Mouse (Mus musculus) liver, embryonic 13.5 days (tissue): ENCODE results near the gene Rae1. TPM values are rescaled to one million over a fixed set of nuclear protein-coding genes. Genes with fewer than 3 reads are reported as not detected.

Experiments
- ATAC-seq: fragments of 200-750 bp; cut with Nextera tagmentation; 2 replicates; pipeline ENCODE4 v1.8.0; 2017; ENCODE audit warnings: low read depth, mild to moderate bottlenecking, moderate number of reproducible peaks, moderate library complexity
- DNase-seq: peaks from one replicate; pipeline ENCODE4 v3.0.0; 2022
- H3K27ac ChIP-seq: fragments of 300-500 bp; sonication (generic); 2 replicates; pipeline ENCODE4 v1.5.1; 2015; ENCODE audit warnings: moderate library complexity, mild to moderate bottlenecking, inconsistent platforms
- H3K27me3 ChIP-seq: fragments of 300-500 bp; sonication (generic); 2 replicates; pipeline ENCODE4 v1.6.1; 2015; ENCODE audit warnings: mild to moderate bottlenecking, inconsistent platforms
- H3K36me3 ChIP-seq: fragments of 300-500 bp; sonication (generic); 2 replicates; pipeline ENCODE4 v1.6.1; 2015; ENCODE audit warnings: mild to moderate bottlenecking, inconsistent platforms
- H3K4me1 ChIP-seq: fragments of 300-500 bp; sonication (generic); replicated peaks from 2 replicates; pipeline ENCODE4 v1.6.1; 2015; ENCODE audit warnings: inconsistent platforms
- H3K4me2 ChIP-seq: fragments of 300-500 bp; sonication (generic); 2 replicates; pipeline ENCODE4 v1.6.1; 2015; ENCODE audit warnings: inconsistent platforms, mild to moderate bottlenecking, moderate library complexity
- H3K4me3 ChIP-seq: fragments of 300-500 bp; sonication (generic); replicated peaks from 2 replicates; pipeline ENCODE4 v1.5.1; 2015; ENCODE audit warnings: mild to moderate bottlenecking, inconsistent platforms
- H3K9ac ChIP-seq: fragments of 300-500 bp; sonication (generic); 2 replicates; pipeline ENCODE4 v1.6.1; 2015; ENCODE audit warnings: mild to moderate bottlenecking, inconsistent platforms
- H3K9me3 ChIP-seq: fragments of 300-500 bp; sonication (generic); replicated peaks from 2 replicates; pipeline ENCODE4 v1.6.1; 2016; ENCODE audit warnings: inconsistent platforms
- WGBS: fragments of 180-500 bp; shearing (Covaris S2); methylation state at CpG from one replicate; pipeline ENCODE4 v1.1.7; 2015; ENCODE audit not compliant: insufficient replicate concordance; 5-methylcytosine and 5-hydroxymethylcytosine counted together
- polyA plus RNA-seq: library from polyadenylated mRNA; unstranded; fragments of >200 nt; fragmentation: Nextera tagmentation; extraction: Ambion mirVana; gene quantifications from 2 replicates; pipeline ENCODE4 v1.2.1, GENCODE M21; 2015

Rae1 gene
- polyA plus RNA-seq, 1 experiment from 2014 or later: 96.8 TPM

DNA sequence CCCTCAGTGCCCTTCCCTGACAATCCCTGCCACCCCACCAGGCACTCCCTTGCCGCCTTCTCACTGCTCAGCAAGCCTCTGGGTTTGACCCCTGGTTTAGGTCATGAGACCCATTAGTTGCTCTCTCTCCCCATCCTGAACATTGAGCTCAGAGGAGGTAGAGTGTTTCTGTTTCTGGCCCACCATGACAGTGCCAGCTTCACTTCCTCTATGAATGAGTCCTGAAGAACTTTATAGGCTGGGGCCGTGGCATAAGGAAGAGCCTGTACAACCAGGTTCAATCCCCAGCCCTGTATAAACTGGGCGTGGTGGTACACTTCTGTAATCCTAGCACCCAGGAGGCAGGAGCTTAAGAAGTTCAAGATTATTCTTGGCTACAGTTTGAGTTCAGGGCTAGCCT is 40.9 kb downstream of the Rae1 start:
- DNase-seq (no peak), ATAC-seq (no peak)
- no peaks in the 10 kb centered on the region for H3K27me3 ChIP-seq
- no peak overlapping the region for H3K4me3 ChIP-seq
- H3K27ac ChIP-seq: peak overlapping the region; percentile 100
- H3K4me2 ChIP-seq: no peak overlapping the region
- H3K9ac ChIP-seq: peak overlapping the region; percentile 67
- no peaks in the 10 kb centered on the region for H3K9me3 ChIP-seq
- H3K36me3 ChIP-seq: peaks cover 24% of the 10 kb centered on the region
- 78% methylated on average over 3 of the region's 3 CpGs for WGBS
- peaks cover 96% of the 10 kb centered on the region for H3K4me1 ChIP-seq

DNA sequence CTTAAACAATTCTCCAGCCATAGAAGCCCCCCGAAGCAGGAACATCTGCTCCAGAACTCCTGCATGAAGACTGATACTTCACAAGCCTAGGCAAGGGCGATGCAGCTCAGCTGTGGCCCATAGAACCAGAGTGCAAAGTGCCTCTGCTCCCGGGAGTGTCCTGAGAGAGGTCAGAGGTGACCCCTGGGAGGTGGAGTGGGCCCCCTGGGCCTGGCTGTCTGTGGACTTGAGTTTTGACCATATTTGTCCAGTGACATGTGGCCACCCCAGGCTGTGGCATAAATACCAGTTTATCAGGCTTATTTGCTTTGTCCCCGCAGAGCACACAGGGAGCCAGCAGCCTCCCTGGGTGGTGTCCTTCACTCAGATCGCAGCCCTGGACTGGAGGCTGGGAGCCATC is 41.3 kb downstream of the Rae1 start:
- peak overlapping the region; percentile 100 for H3K27ac ChIP-seq
- no peak overlapping the region for H3K4me2 ChIP-seq
- peak overlapping the region; percentile 44 for H3K9ac ChIP-seq
- 59% methylated on average over 5 of the region's 5 CpGs for WGBS
- H3K9me3 ChIP-seq: no peaks in the 10 kb centered on the region
- DNase-seq: no peak
- ATAC-seq: no peak
- peaks cover 19% of the 10 kb centered on the region for H3K36me3 ChIP-seq
- H3K27me3 ChIP-seq: no peaks in the 10 kb centered on the region
- no peak overlapping the region for H3K4me3 ChIP-seq
- peaks cover 96% of the 10 kb centered on the region for H3K4me1 ChIP-seq

DNA sequence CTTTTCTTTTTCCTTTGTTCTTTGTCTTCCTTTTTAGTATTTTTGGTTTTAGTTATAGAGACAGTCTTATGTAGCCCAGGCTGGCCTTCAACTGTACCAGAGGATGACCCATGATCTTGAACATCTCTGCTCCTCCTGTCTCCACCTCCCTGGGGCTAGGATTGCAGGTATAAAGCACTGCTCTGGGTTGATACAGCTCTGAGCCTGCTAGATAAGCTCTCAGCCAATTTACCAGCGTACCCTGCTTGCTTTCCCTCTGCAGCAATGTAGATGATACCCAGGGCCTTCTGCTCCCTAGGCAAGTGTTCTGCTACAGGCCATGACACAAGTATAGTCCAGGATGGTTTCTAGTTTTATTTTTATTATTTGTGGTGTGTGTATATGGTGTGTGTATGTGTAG is 42.0 kb downstream of the Rae1 start:
- WGBS: 14% methylated on average over 1 of the region's 1 CpGs
- peak; percentile 4; the same call in 1 of the 2 replicates for ATAC-seq

DNA sequence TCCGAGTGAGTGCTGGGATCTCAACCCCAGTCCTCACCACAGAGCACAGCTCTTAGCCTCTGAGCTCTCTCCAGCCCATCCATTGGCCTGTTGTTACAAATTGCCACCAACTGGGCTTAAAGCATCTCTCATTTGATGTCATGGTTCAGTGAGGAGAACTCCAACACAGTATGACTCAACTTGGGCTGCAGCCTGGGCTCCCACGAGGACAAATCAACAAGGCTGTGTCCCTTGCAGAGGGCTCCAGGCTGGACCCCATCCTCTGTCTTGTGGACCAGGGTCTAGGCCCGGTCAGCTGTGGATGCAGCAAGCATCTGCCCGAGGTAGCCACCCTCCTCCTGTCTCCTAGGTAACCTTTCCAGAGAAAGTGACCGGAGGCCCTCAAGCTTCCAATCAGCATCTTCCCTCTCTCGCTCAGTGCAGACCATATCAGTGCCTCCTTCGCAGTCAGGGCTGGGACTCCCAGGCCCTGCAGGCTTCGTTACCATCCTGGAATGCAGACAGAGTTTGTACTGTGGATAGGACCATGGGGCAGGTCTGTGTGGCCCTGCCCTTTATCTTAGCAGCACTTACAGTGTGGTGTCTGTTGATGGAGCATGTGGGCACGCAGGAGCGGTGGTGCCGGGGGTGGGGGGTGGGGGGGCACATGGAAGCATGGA is 42.7 kb downstream of the Rae1 start:
- ATAC-seq (no peak), DNase-seq (no peak)
- no peak overlapping the region for H3K4me3 ChIP-seq
- no peak overlapping the region for H3K4me2 ChIP-seq
- peaks cover 96% of the 10 kb centered on the region for H3K4me1 ChIP-seq
- H3K9me3 ChIP-seq: no peaks in the 10 kb centered on the region
- peaks cover 13% of the 10 kb centered on the region for H3K36me3 ChIP-seq
- H3K27me3 ChIP-seq: no peaks in the 10 kb centered on the region
- WGBS: 73% methylated on average over 11 of the region's 11 CpGs
- peak overlapping the region; percentile 100 for H3K27ac ChIP-seq
- peak overlapping the region; percentile 30; the same call in 1 of the 2 replicates for H3K9ac ChIP-seq

More for the DNA sequence above, 42.0 kb downstream of the Rae1 start:
- H3K4me3 ChIP-seq: no peak overlapping the region
- H3K36me3 ChIP-seq: peaks cover 14% of the 10 kb centered on the region
- DNase-seq: no peak
- no peaks in the 10 kb centered on the region for H3K27me3 ChIP-seq
- peak overlapping the region; percentile 100 for H3K27ac ChIP-seq
- H3K9me3 ChIP-seq: no peaks in the 10 kb centered on the region
- peaks cover 96% of the 10 kb centered on the region for H3K4me1 ChIP-seq
- H3K4me2 ChIP-seq: no peak overlapping the region
- peak overlapping the region; percentile 30; the same call in 1 of the 2 replicates for H3K9ac ChIP-seq

DNA sequence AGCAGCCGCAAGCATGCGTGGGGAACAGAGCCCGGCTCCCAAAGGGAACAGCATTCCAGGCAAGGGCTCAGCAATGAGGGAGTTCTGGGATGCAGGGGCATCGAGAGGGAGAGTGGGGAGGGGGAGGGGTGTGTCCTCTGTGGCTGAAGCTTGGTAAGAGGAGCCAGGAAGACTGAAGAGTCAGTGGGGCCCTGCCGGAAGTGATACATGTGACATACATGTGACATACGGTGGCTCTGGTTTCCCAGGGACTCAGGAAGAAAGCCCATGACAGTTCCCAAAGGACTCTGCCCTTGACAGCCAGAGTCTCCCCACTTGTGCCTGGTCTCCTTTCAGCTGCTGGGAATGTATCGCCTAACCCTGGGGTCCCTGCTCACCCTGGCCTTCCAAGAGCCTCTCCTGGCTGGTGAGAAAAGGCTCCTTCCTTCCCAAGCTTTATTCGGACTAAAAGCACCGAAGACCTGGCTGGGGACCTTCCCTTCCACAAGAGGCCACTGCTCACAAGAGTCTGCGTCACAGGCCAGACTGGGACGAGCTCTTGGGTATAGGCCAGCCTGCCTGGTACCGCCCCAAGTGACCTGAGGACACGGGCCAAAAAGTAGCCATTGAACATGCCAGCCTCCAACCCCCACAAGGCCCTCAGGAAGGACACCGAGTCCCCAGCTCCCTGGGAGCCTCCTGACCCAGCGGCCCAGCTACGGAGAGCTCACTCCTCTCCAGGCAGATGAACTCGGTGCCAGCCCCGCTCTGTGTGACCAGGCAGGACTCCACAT is 44.5 kb downstream of the Rae1 start:
- DNase-seq: no peak
- Histone ChIP-seq H3K4me3 (no peak overlapping the region), H3K36me3 (peaks cover 9% of the 10 kb centered on the region), H3K4me1 (peaks cover 96% of the 10 kb centered on the region), H3K9ac (peak overlapping the region; percentile 39; the same call in 1 of the 2 replicates), H3K27ac (peak overlapping the region; percentile 44; the same call in 1 of the 2 replicates), H3K9me3 (no peaks in the 10 kb centered on the region), H3K4me2 (no peak overlapping the region), H3K27me3 (no peaks in the 10 kb centered on the region)
- WGBS: 72% methylated on average over 18 of the region's 18 CpGs
- ATAC-seq: no peak

DNA sequence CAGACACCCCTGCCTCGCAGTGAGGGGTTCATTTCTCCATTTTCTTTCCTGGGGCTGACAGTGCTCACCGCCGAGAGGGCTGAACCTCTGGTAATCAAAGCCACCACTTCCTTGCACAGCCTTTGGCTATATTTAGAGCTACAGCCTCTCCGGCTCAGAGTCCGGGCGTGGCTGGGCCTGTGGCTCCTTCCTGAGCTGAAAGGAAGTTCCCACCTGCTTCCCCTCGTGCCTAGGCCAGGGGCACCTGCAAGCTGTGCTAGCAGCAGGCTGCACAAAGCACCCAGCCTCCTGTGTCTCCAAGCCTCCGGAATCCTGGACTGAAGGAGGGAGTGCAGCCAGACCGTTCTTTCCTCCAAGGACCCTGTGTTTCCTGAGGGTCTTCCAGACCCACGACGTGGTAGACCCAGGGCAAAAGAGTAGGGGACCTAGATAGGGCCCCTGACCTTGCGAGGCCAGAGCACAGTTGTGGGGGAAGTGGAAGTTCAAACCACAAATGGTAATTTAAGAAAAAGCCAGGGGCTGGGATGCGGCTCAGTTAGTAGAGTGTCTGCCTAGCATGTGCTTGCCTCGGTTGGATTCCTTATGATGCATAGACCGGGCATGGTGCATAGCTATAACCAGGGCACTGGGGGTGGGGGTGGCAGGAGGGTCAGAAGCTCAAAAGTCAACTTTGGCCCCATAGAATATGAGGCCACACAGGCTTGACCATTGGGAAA is 46.8 kb downstream of the Rae1 start:
- Histone ChIP-seq H3K36me3 (no peaks in the 10 kb centered on the region), H3K9me3 (no peaks in the 10 kb centered on the region), H3K27ac (peak overlapping the region; percentile 66), H3K4me2 (peak overlapping the region; percentile 23; the same call in 1 of the 2 replicates), H3K4me1 (peaks cover 94% of the 10 kb centered on the region), H3K27me3 (0 out of 2 replicates have a peak, but pooled peaks cover 5% of the 10 kb centered on the region), H3K9ac (peak overlapping the region; percentile 49), H3K4me3 (no peak overlapping the region)
- ATAC-seq (no peak), DNase-seq (no peak)
- WGBS: 17% methylated on average over 15 of the region's 15 CpGs

DNA sequence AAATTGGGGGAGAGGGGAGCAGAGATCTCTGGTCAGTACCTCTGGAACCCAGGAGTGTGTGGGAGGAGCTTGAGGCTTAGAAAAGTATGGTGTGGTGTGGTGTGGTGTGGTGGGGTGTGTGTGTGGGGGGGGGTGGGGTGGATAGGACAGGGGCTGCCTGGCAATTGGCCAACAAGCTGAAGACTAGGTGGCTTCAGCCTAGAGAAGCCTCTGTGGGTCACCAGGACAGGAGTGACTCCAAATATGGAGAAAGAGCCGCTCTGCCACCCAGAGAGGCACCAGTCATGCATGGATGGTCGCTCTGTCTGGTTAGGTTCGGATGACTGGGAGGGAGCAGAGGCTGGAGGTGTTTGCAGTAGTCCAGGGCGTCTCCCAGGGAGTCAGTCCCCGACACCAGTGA is 47.6 kb downstream of the Rae1 start:
- no peak for DNase-seq

DNA sequence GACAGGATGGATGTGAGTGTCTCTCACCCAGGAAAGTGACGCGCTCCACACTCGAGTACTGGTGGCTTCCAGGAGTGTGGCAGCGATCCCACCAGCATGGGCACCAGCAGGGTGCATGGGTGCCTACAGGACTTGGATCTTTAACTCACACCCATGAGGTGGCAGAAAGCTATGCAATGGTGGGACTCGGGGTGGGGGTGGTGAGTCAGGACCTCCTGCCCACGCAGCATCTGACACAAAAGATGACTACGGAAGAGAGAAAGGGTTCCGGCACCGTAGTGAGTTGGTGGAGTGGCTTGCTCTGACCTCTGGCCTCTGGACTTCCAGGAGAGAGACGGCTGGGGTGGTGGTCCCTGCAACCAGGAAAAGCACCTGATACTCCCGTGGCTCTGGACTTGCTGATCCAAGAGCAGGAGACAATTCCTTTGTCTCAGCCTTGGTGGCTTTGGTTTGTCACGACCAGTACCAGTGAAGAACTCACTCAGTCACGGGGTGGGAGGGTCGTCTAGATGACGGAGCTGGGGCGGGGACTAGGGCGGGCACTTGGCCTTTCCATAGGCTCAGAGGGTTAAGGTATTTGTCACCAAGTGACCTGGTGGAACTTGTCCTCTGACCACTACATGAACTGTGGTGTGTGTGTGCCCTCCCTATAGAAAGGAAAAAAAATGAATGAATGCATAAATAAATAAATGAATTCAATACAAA is 48.3 kb downstream of the Rae1 start:
- Histone ChIP-seq H3K27me3 (0 out of 2 replicates have a peak, but pooled peaks cover 5% of the 10 kb centered on the region), H3K36me3 (no peaks in the 10 kb centered on the region), H3K4me1 (peaks cover 82% of the 10 kb centered on the region), H3K4me3 (peak overlapping the region; percentile 15), H3K27ac (peak overlapping the region; percentile 70), H3K9ac (peak overlapping the region; percentile 49), H3K9me3 (no peaks in the 10 kb centered on the region), H3K4me2 (peak overlapping the region; percentile 36)
- ATAC-seq: peak; percentile 33
- no peak for DNase-seq
- WGBS: 45% methylated on average over 17 of the region's 17 CpGs

More for the DNA sequence above, 47.6 kb downstream of the Rae1 start:
- H3K4me3 ChIP-seq: no peak overlapping the region
- peaks cover 89% of the 10 kb centered on the region for H3K4me1 ChIP-seq
- H3K27me3 ChIP-seq: 0 out of 2 replicates have a peak, but pooled peaks cover 5% of the 10 kb centered on the region
- WGBS: 53% methylated on average over 5 of the region's 5 CpGs
- ATAC-seq: no peak; the same call in 1 of the 2 replicates
- H3K36me3 ChIP-seq: no peaks in the 10 kb centered on the region
- H3K9ac ChIP-seq: peak overlapping the region; percentile 49
- no peaks in the 10 kb centered on the region for H3K9me3 ChIP-seq
- peak overlapping the region; percentile 66 for H3K27ac ChIP-seq
- peak overlapping the region; percentile 36 for H3K4me2 ChIP-seq

DNA sequence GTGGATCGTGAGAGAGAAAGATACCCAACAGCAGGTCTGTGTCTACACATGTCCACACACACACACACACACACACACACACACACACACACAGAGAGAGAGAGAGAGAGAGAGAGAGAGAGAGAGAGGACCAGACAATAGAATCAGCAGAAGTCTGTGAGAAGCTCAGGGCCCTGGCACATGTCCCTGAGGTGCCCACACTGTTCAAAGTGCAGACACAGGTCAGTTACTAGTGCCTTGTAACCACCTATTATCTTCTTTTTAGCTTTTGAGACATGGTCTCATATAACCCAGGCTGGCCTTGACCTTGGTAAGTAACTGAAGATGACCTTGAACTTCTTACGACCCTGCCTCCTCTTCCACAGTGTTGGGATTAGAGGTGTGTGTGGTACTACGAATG is 49.3 kb downstream of the Rae1 start:
- Histone ChIP-seq H3K9ac (no peak overlapping the region), H3K4me3 (no peak overlapping the region), H3K36me3 (no peaks in the 10 kb centered on the region), H3K27ac (peak overlapping the region; percentile 70), H3K27me3 (0 out of 2 replicates have a peak, but pooled peaks cover 5% of the 10 kb centered on the region), H3K4me1 (peaks cover 71% of the 10 kb centered on the region), H3K4me2 (no peak overlapping the region), H3K9me3 (no peaks in the 10 kb centered on the region)
- DNase-seq (no peak), ATAC-seq (no peak)
- WGBS: 70% methylated on average over 3 of the region's 3 CpGs

DNA sequence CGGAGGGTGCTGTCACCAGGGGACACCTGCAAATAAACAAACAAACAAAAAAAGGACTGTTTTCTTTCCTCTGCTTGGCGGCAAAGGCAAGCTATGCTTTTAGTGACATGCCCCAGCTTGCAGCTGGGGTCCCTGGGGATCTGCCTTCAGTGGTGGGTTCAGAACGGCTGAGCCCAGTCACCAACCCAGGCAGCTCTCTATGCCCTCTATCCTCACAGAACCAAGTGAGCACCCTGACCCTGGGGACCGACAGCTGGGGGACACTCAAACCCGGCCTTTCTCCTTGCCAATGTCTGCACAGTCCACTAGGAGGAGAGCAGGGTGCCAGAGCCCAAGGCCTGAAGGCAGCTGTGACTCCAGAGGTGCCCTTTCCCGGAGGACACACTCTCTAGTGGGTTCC is 49.9 kb downstream of the Rae1 start:
- 60% methylated on average over 6 of the region's 6 CpGs for WGBS
- no peak overlapping the region for H3K4me3 ChIP-seq
- DNase-seq (no peak), ATAC-seq (no peak)
- H3K4me1 ChIP-seq: peaks cover 65% of the 10 kb centered on the region
- H3K9ac ChIP-seq: no peak overlapping the region
- peaks cover 5% of the 10 kb centered on the region; the same call in 1 of the 2 replicates for H3K27me3 ChIP-seq
- H3K4me2 ChIP-seq: no peak overlapping the region
- no peaks in the 10 kb centered on the region for H3K36me3 ChIP-seq
- no peaks in the 10 kb centered on the region for H3K9me3 ChIP-seq
- peak overlapping the region; percentile 70 for H3K27ac ChIP-seq
